Mouse (Mus musculus) embryonic facial prominence, embryonic 11.5 days (tissue): Measurements from ENCODE around the gene Zfp981. TPM values are rescaled to one million over a fixed set of nuclear protein-coding genes. Genes with fewer than 3 reads are reported as not detected.
"Not testable (repeated sequence)": the region's sequence is repeated elsewhere in the genome, so short reads cannot be mapped to it uniquely, and the experiment has no call there.

Experiments used
- ATAC-seq: fragments of 200-750 bp; cut with Nextera tagmentation; replicated peaks from 2 replicates; pipeline ENCODE4 v1.8.0; 2017; ENCODE audit warnings: low read depth; ENCODE audit not compliant: insufficient number of reproducible peaks, low FRiP score, low TSS enrichment
- DNase-seq: peaks from one replicate; pipeline ENCODE4 v3.0.0-alpha.2; 2015; ENCODE audit warnings: low spot score
- H3K27ac ChIP-seq: fragments of 300-500 bp; sonication (generic); replicated peaks from 2 replicates; pipeline ENCODE4 v1.5.1; 2014; ENCODE audit warnings: mild to moderate bottlenecking, low read depth, low read length, control low read depth
- H3K27me3 ChIP-seq: fragments of 300-500 bp; sonication (generic); 2 replicates; pipeline ENCODE4 v1.6.1; 2014; ENCODE audit warnings: mild to moderate bottlenecking, low read length, moderate library complexity, mixed read lengths; ENCODE audit not compliant: control insufficient read depth, insufficient read depth
- H3K36me3 ChIP-seq: fragments of 300-500 bp; sonication (generic); replicated peaks from 2 replicates; pipeline ENCODE4 v1.6.1; 2014; ENCODE audit warnings: low read depth, mild to moderate bottlenecking, low read length, moderate library complexity, mixed read lengths; ENCODE audit not compliant: control insufficient read depth, insufficient read depth
- H3K4me1 ChIP-seq: fragments of 300-500 bp; sonication (generic); 2 replicates; pipeline ENCODE4 v1.6.1; 2014; ENCODE audit warnings: low read length, mixed read lengths; ENCODE audit not compliant: control insufficient read depth, insufficient read depth
- H3K4me2 ChIP-seq: fragments of 300-500 bp; sonication (generic); 2 replicates; pipeline ENCODE4 v1.6.1; 2014; ENCODE audit warnings: low read depth, mild to moderate bottlenecking, control low read depth, low read length, moderate library complexity
- H3K4me3 ChIP-seq: fragments of 300-500 bp; sonication (generic); 2 replicates; pipeline ENCODE4 v1.5.1; 2014; ENCODE audit warnings: low read depth, low read length, control low read depth
- H3K9ac ChIP-seq: fragments of 300-500 bp; sonication (generic); replicated peaks from 2 replicates; pipeline ENCODE4 v1.6.1; 2014; ENCODE audit warnings: mild to moderate bottlenecking, control low read depth, low read length
- H3K9me3 ChIP-seq: fragments of 300-500 bp; sonication (generic); replicated peaks from 2 replicates; pipeline ENCODE4 v1.6.1; 2016; ENCODE audit warnings: mild to moderate bottlenecking, low read length, inconsistent platforms, mixed read lengths; ENCODE audit not compliant: control insufficient read depth
- WGBS: fragments of 180-500 bp; shearing (Covaris S2); extraction: QIAGEN DNeasy Blood & Tissue Kit; methylation state at CpG from one replicate; pipeline ENCODE4 v1.1.7; 2014; 5-methylcytosine and 5-hydroxymethylcytosine counted together
- polyA plus RNA-seq: library from polyadenylated mRNA; unstranded; fragments of >200 nt; fragmentation: Nextera tagmentation; extraction: Ambion mirVana; gene quantifications from 2 replicates; pipeline ENCODE4 v1.2.1, GENCODE M21; 2014

Zfp981 gene
- polyA plus RNA-seq, 1 experiment from 2014 or later = not detected

DNA sequence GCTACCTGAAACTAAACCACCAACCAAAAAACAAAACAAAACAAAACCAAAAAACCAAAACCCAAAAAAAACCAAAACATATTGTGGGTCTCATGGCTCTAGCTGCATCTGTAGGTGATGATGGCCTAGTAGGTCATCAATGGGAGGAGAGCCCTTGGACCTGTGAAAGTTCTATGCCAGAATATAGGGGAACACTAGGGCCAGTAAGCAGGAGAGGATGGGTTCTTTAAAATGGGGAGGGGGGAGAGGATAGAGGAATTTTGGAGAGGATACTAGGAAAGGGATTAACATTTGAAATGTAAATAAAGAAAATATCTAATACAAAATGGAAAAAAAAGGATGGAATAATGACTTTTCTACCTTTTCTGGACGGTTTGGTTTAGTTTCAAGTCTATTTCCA lies 14.6 kb downstream of the Zfp981 start:
- DNase-seq = no peak
- no peak for ATAC-seq

DNA sequence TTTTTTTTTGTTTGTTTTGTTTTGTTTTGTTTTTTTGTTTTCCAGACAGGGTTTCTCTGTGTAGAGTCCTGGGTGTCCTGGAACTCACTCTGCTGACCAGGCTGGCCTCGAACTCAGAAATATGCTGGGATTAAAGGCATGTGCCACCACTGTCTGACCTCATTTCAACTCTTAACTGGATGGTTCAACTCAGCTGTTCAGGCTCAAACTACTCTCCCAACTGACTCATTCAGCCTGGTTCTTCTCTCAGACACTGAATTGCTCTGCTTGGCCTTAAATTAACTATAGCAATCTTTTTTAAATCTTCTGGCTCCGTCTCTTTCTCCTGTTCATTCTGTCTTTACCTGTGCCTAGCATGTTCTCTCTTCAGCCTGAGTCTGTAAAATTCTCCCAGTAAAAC lies 15.3 kb downstream of the Zfp981 start:
- DNase-seq = not testable (repeated sequence)
- H3K9me3 ChIP-seq = peaks cover 19% of the 10 kb centered on the region

More for the DNA sequence above, 14.6 kb downstream of the Zfp981 start:
- H3K27me3 ChIP-seq = no peaks in the 10 kb centered on the region
- H3K4me1 ChIP-seq = no peaks in the 10 kb centered on the region
- no peak overlapping the region for H3K4me2 ChIP-seq
- 60% methylated on average over 1 of the region's 1 CpGs for WGBS
- H3K27ac ChIP-seq = no peak overlapping the region
- no peaks in the 10 kb centered on the region for H3K36me3 ChIP-seq
- H3K4me3 ChIP-seq = no peak overlapping the region
- no peak overlapping the region for H3K9ac ChIP-seq
- peaks cover 15% of the 10 kb centered on the region for H3K9me3 ChIP-seq

DNA sequence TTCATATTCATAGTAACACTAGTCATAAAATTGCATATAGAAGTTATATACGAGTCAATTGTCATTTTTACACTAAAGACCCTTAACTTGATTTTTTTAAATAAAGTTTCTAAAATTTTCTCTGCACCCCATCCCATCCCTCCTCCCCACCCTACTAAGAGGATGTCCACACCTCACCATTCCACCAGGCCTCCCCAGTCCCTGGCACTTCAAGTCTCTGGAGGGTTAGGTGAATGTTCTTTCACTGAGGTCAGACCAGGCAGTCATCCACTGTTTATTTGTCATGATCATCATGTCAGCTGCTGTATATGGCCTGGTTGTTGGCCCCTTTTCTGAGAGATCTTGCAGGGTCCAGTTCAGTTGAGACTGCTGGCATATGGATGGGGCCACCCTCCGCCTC lies 18.9 kb downstream of the Zfp981 start:
- H3K36me3 ChIP-seq = no peaks in the 10 kb centered on the region
- no peak overlapping the region for H3K27ac ChIP-seq
- H3K9me3 ChIP-seq = peaks cover 22% of the 10 kb centered on the region
- H3K4me2 ChIP-seq = no peak overlapping the region
- no peak overlapping the region for H3K9ac ChIP-seq
- DNase-seq (no peak), ATAC-seq (no peak)
- H3K27me3 ChIP-seq = no peaks in the 10 kb centered on the region
- WGBS = 89% methylated on average over 2 of the region's 2 CpGs
- H3K4me1 ChIP-seq = no peaks in the 10 kb centered on the region
- H3K4me3 ChIP-seq = no peak overlapping the region

More for the DNA sequence above, 15.3 kb downstream of the Zfp981 start:
- not testable (repeated sequence) for H3K36me3 ChIP-seq, H3K27me3 ChIP-seq, H3K4me3 ChIP-seq, H3K4me1 ChIP-seq, ATAC-seq, H3K4me2 ChIP-seq, H3K27ac ChIP-seq, H3K9ac ChIP-seq
- 67% methylated on average over 2 of the region's 2 CpGs for WGBS

DNA sequence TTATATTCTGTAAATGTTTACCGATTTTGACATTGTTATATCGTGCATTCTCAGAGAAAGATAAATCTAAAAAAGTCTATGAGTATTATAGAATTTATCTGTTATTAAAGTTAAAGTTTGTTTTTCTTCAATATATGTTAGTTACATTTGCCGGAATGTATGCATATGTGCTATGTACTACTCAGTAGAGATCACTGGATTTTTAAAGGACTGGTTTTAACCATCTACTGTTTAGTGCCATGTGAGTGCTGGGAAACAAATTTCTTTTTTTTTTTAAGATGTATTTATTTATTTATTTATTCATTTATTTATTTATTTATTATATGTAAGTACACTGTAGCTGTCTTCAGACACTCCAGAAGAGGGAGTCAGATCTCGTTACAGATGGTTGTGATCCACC lies 32.7 kb downstream of the Zfp981 start:
- no peaks in the 10 kb centered on the region for H3K36me3 ChIP-seq
- H3K4me1 ChIP-seq = no peaks in the 10 kb centered on the region
- peaks cover 9% of the 10 kb centered on the region for H3K9me3 ChIP-seq
- no peaks in the 10 kb centered on the region for H3K27me3 ChIP-seq
- H3K9ac ChIP-seq = no peak overlapping the region
- ATAC-seq (no peak), DNase-seq (no peak)
- H3K27ac ChIP-seq = no peak overlapping the region
- WGBS = 85% methylated on average over 4 of the region's 4 CpGs
- H3K4me2 ChIP-seq = no peak overlapping the region
- H3K4me3 ChIP-seq = no peak overlapping the region

DNA sequence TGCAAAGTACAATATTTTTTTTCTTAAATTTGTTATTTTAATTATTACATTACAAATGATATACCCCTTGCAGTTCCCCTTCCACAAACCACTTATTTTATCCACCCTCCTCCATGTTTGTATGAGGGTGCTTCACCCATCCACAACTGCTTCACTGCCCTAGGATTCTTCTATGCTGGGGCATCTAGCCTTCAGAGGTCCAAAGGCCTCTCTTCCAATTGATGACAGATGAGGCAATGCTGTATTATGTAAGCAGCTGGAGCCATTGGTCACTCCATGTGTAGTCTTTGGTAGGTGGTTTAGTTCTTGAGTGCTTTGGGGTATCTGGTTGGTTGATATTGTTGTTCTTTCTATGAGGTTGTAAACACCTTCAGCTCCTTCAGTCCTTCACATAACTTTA lies 34.1 kb downstream of the Zfp981 start:
- H3K36me3 ChIP-seq = no peaks in the 10 kb centered on the region
- no peaks in the 10 kb centered on the region for H3K27me3 ChIP-seq
- no peak overlapping the region for H3K9ac ChIP-seq
- no peaks in the 10 kb centered on the region for H3K4me1 ChIP-seq
- H3K27ac ChIP-seq = no peak overlapping the region
- 0 out of 2 replicates have a peak, but pooled peaks have one; percentile 34 for ATAC-seq
- H3K4me3 ChIP-seq = no peak overlapping the region
- H3K9me3 ChIP-seq = peaks cover 9% of the 10 kb centered on the region
- DNase-seq = no peak
- H3K4me2 ChIP-seq = no peak overlapping the region

DNA sequence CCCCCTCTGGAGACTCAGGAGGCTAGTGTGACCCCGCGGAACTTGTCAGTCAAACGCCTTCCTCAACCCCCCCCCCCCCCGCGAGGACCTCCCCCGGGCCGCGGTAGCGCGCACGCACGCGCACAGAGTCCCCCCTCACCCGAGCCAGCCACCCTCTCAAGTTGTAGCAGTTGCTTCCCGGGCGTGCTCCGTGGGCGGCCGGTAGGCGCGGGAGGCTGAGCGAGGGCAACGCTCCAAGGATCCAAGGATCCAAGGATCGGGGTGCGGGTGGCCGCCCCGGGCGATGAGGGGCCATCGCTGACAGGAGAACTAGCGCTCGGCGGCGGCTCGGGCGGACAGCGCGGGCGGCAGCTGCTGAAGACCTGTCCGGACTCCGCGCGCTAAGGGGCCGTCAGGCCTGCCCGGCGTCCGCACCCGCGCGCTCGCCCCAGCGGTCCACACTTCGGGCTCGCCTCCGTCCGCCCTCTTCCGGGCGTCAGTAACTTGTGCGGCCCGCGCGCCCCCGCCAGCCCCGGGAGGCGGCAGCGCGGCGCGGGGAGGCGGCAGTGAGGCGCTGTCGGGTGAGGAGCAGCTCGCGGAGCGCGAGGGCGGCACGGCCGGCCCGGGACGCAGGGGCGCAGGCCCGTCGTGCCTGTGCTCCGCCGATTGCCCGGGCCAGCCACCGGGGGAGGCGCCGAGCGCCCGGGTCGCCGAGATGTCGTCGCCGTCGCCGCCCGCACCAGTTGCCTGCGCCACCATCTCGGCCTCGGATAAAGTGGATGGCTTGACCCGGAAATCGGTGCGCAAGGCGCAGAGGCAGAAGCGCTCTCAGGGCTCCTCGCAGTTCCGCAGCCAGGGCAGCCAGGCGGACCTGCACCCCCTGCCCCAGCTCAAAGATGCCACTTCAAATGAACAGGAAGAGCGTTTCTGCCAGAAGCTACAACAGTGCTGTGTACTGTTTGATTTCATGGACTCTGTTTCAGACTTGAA lies 78.4 kb downstream of the Zfp981 start:
- not testable (repeated sequence) for H3K27ac ChIP-seq, H3K4me1 ChIP-seq, H3K9me3 ChIP-seq, H3K4me2 ChIP-seq, H3K4me3 ChIP-seq, H3K27me3 ChIP-seq, H3K9ac ChIP-seq, H3K36me3 ChIP-seq, DNase-seq
- no CpG with 5 or more reads among the region's 111 CpGs for WGBS
- ATAC-seq = peak; percentile 94

Other genes with a start within 250 kb of the Zfp981 start
- 4.8 and 5.0 TPM in 2 replicates for gene Zfp992, start 53.0 kb upstream of the Zfp981 start, polyA plus RNA-seq
- 2.1 and 2.8 TPM in 2 replicates for gene Zfp993, start 108.9 kb downstream of the Zfp981 start, polyA plus RNA-seq